Mouse (Mus musculus) liver, adult 2 months (tissue): Measurements from ENCODE around the gene Tenm2. TPM values are rescaled to one million over a fixed set of nuclear protein-coding genes. Genes with fewer than 3 reads are reported as not detected.

ENCODE experiments used
- DNase-seq: peaks from one replicate; pipeline ENCODE4 v3.0.0-alpha.2; 2011; ENCODE audit warnings: low read depth, low spot score; ENCODE audit errors: extremely low read depth
- H3K27ac ChIP-seq: fragments of 200-500 bp; replicated peaks from 2 replicates; pipeline ENCODE4 v1.5.1; 2012; ENCODE audit warnings: low read depth, mild to moderate bottlenecking, control low read depth, inconsistent platforms, low read length; ENCODE audit not compliant: insufficient read depth
- H3K27me3 ChIP-seq: fragments of 200-500 bp; 2 replicates; pipeline ENCODE4 v1.6.1; 2012; ENCODE audit warnings: mild to moderate bottlenecking, moderate library complexity, low read length, inconsistent platforms; ENCODE audit not compliant: control insufficient read depth, insufficient read depth
- H3K36me3 ChIP-seq: fragments of 200-500 bp; 2 replicates; pipeline ENCODE4 v1.6.1; 2012; ENCODE audit warnings: low read length, inconsistent platforms; ENCODE audit not compliant: control insufficient read depth, insufficient read depth
- H3K4me1 ChIP-seq: fragments of 200-500 bp; 2 replicates; pipeline ENCODE4 v1.6.1; 2011; ENCODE audit warnings: low read length; ENCODE audit not compliant: control insufficient read depth, insufficient read depth
- H3K4me3 ChIP-seq: fragments of 200-500 bp; 2 replicates; pipeline ENCODE4 v1.5.1; 2011; ENCODE audit warnings: low read depth, mild to moderate bottlenecking, control low read depth, low read length, moderate library complexity; ENCODE audit not compliant: insufficient read depth
- H3K79me2 ChIP-seq: fragments of 200-500 bp; 2 replicates; pipeline ENCODE4 v1.6.1; 2012; ENCODE audit warnings: inconsistent platforms, mild to moderate bottlenecking, low read length, moderate library complexity; ENCODE audit not compliant: control insufficient read depth, insufficient read depth
- H3K9ac ChIP-seq: fragments of 200-500 bp; 2 replicates; pipeline ENCODE4 v1.6.1; 2012; ENCODE audit warnings: low read depth, mild to moderate bottlenecking, control low read depth, inconsistent platforms, low read length
- CTCF ChIP-seq: fragments of 200-500 bp; IDR thresholded peaks from 2 replicates; pipeline ENCODE4 v1.5.1; 2011; ENCODE audit warnings: low read depth, low read length, control low read depth
- POLR2A ChIP-seq: fragments of 200-500 bp; IDR thresholded peaks from 2 replicates; pipeline ENCODE4 v1.6.1; 2011; ENCODE audit warnings: low read length, control low read depth; ENCODE audit not compliant: insufficient read depth; ENCODE audit errors: extremely low read depth
- WGBS: fragments of 180-500 bp; shearing (Covaris S2); methylation state at CpG from one replicate; pipeline ENCODE4 v1.1.7; 2018; 5-methylcytosine and 5-hydroxymethylcytosine counted together
- polyA plus RNA-seq: library from polyadenylated mRNA; depleted of rRNA; stranded (reverse); fragments of >200 nt; gene quantifications from 2 replicates; pipeline ENCODE4 v1.2.3, GENCODE M21; 2012
- total RNA-seq: library from RNA; depleted of rRNA; stranded (reverse); fragments of >200 nt; gene quantifications from 2 replicates; pipeline ENCODE4 v1.2.3, GENCODE M21; 2014

Gene Tenm2
- total and polyA plus RNA-seq, 2 experiments: not detected

DNA sequence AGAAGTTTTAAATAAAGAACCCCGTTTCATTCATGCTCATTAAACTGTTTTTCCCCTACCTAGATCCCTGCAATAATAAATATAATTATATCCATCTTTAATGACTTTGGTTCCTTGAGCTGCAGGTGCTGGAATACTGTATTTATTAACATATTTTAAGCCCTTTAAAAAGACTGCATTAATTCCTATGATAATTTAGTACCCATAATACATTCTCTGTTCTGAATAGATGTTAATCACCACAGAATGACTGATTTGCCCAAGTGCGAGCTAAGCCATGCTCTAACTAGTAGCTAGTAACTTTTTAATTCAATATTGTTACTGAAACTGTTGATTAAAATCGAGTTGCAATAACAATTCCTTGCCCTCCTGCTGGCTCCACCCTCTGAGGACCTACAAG is 810.8 kb downstream of the Tenm2 start:
- Histone ChIP-seq H3K27me3 (no peaks in the 10 kb centered on the region), H3K79me2 (no peaks in the 10 kb centered on the region), H3K9ac (no peak overlapping the region), H3K27ac (no peak overlapping the region), H3K4me1 (no peaks in the 10 kb centered on the region), H3K36me3 (no peaks in the 10 kb centered on the region), H3K4me3 (no peak overlapping the region)
- WGBS: 62% methylated on average over 3 of the region's 3 CpGs
- no peak for DNase-seq
- no peak for TF ChIP-seq CTCF
- TF ChIP-seq POLR2A: no peak

GRCm38 (mm10) chr11:36420047-36420446 is 815.7 kb downstream of the Tenm2 start:
- TF ChIP-seq CTCF (no peak), POLR2A (no peak)
- 93% methylated on average over 7 of the region's 7 CpGs for WGBS
- Histone ChIP-seq H3K4me3 (no peak overlapping the region), H3K36me3 (no peaks in the 10 kb centered on the region), H3K4me1 (no peaks in the 10 kb centered on the region), H3K79me2 (no peaks in the 10 kb centered on the region), H3K9ac (no peak overlapping the region), H3K27me3 (no peaks in the 10 kb centered on the region), H3K27ac (no peak overlapping the region)
- no peak for DNase-seq

- no peaks in the 10 kb centered on the region for H3K4me1 ChIP-seq
- no peak overlapping the region for H3K27ac ChIP-seq
- H3K27me3 ChIP-seq: no peaks in the 10 kb centered on the region
- WGBS: 84% methylated on average over 7 of the region's 7 CpGs
- no peak overlapping the region for H3K4me3 ChIP-seq
- H3K36me3 ChIP-seq: no peaks in the 10 kb centered on the region
- no peak for DNase-seq
- H3K79me2 ChIP-seq: no peaks in the 10 kb centered on the region
- TF ChIP-seq POLR2A: no peak
- TF ChIP-seq CTCF: no peak
- no peak overlapping the region for H3K9ac ChIP-seq
Observed at GRCm38 (mm10) chr11:36415244-36415643, 820.5 kb downstream of the Tenm2 start.

DNA sequence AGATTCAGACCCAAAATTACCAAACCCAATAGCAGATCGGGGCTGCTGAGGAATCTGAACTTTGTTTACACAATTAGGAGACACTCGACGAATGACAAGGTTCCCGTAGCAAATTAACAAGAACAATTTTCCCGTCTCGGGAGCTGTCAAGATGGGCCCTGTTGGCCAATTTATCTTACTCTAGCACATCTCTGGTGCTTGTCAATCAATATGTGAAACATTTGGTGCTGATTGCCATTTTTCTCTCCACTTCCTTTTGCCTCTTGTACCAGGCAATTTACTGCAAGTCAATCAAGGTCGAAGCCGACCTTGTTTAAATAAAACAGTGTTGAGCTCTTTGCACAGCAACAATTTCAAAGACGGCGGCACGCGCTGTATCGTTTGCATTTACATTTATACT is 824.9 kb downstream of the Tenm2 start:
- TF ChIP-seq CTCF (no peak), POLR2A (no peak)

GRCm38 (mm10) chr11:36395803-36396710 is 839.7 kb downstream of the Tenm2 start:
- no peaks in the 10 kb centered on the region for H3K79me2 ChIP-seq
- no peak overlapping the region for H3K4me3 ChIP-seq
- no peaks in the 10 kb centered on the region for H3K36me3 ChIP-seq
- no peak overlapping the region for H3K27ac ChIP-seq
- H3K27me3 ChIP-seq: no peaks in the 10 kb centered on the region
- no peak for DNase-seq
- no peaks in the 10 kb centered on the region for H3K4me1 ChIP-seq
- WGBS: 42% methylated on average over 12 of the region's 12 CpGs
- TF ChIP-seq POLR2A: no peak
- TF ChIP-seq CTCF: no peak
- no peak overlapping the region for H3K9ac ChIP-seq

More for the DNA sequence above, 824.9 kb downstream of the Tenm2 start:
- no peak overlapping the region for H3K4me3 ChIP-seq
- DNase-seq: no peak
- no peaks in the 10 kb centered on the region for H3K27me3 ChIP-seq
- H3K9ac ChIP-seq: no peak overlapping the region
- no peaks in the 10 kb centered on the region for H3K36me3 ChIP-seq
- H3K4me1 ChIP-seq: no peaks in the 10 kb centered on the region
- H3K79me2 ChIP-seq: no peaks in the 10 kb centered on the region
- 44% methylated on average over 13 of the region's 13 CpGs for WGBS
- H3K27ac ChIP-seq: no peak overlapping the region

DNA sequence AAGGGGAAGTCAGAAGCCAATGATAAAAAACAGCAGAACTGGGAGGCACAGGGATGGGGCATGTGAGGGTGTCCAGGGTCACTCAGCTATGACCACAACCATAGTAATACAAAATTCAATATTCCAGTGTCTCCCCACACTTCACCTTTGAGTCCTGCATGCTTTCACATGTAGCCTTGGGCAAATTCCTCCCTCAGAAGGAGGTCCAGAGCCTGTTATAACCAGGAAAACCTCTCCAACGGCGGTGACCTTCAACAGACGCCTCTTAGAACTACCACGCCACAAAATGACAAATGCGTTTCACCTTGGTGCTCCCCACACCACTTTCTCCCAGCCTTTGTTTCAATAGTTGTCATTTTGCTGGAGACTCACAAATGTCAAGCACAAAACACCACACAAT is 851.1 kb downstream of the Tenm2 start:
- no peak for DNase-seq
- no peak overlapping the region for H3K27ac ChIP-seq
- TF ChIP-seq POLR2A (no peak), CTCF (no peak)
- H3K4me3 ChIP-seq: no peak overlapping the region
- H3K4me1 ChIP-seq: no peaks in the 10 kb centered on the region
- H3K27me3 ChIP-seq: no peaks in the 10 kb centered on the region
- no peaks in the 10 kb centered on the region for H3K79me2 ChIP-seq
- H3K9ac ChIP-seq: no peak overlapping the region
- 91% methylated on average over 5 of the region's 5 CpGs for WGBS
- H3K36me3 ChIP-seq: no peaks in the 10 kb centered on the region
